Mouse (Mus musculus): ENCODE data around the gene Cdh7. TPM values are rescaled to one million over a fixed set of nuclear protein-coding genes. Genes with fewer than 3 reads are reported as not detected.
A peak's percentile ranks its signal among the peaks of the same experiment; 100 is the strongest.
"Not testable (repeated sequence)": the region's sequence is repeated elsewhere in the genome, so short reads cannot be mapped to it uniquely, and the experiment has no call there.

Gene Cdh7
- polyA plus RNA-seq, 1 experiment from 2014 or later: 11.8 TPM

- Histone ChIP-seq H3K9ac (replicated peaks) (no peak overlapping the region), H3K27ac (replicated peaks) (no peak overlapping the region), H3K27me3 (no peaks in the 10 kb centered on the region), H3K4me1 (no peaks in the 10 kb centered on the region), H3K9me3 (no peaks in the 10 kb centered on the region), H3K36me3 (no peaks in the 10 kb centered on the region), H3K4me2 (replicated peaks) (no peak overlapping the region), H3K4me3 (no peak overlapping the region)
- no peak for ATAC-seq (replicated peaks)
These were observed 22.2 kb downstream of the Cdh7 start for GRCm38 (mm10) chr1:110004451-110004850.

GRCm38 (mm10) chr1:110005038-110005437 is 22.8 kb downstream of the Cdh7 start:
- Histone ChIP-seq H3K36me3 (no peaks in the 10 kb centered on the region), H3K4me3 (no peak overlapping the region), H3K4me1 (no peaks in the 10 kb centered on the region), H3K27ac (replicated peaks) (no peak overlapping the region), H3K9ac (replicated peaks) (no peak overlapping the region), H3K9me3 (no peaks in the 10 kb centered on the region), H3K4me2 (replicated peaks) (no peak overlapping the region), H3K27me3 (no peaks in the 10 kb centered on the region)
- 84% methylated on average over 3 of the region's 3 CpGs for WGBS
- no peak for ATAC-seq (replicated peaks)

- Histone ChIP-seq H3K36me3 (no peaks in the 10 kb centered on the region), H3K4me1 (no peaks in the 10 kb centered on the region), H3K9me3 (no peaks in the 10 kb centered on the region), H3K4me2 (replicated peaks) (no peak overlapping the region), H3K4me3 (no peak overlapping the region), H3K27me3 (no peaks in the 10 kb centered on the region), H3K9ac (replicated peaks) (no peak overlapping the region), H3K27ac (replicated peaks) (no peak overlapping the region)
- 75% methylated on average over 1 of the region's 1 CpGs for WGBS
- no peak for ATAC-seq (replicated peaks)
These were observed 29.9 kb downstream of the Cdh7 start for GRCm38 (mm10) chr1:110012153-110012552.

GRCm38 (mm10) chr1:110056317-110056716 is 74.1 kb downstream of the Cdh7 start:
- Histone ChIP-seq H3K27ac (replicated peaks) (no peak overlapping the region), H3K4me2 (replicated peaks) (no peak overlapping the region), H3K9ac (replicated peaks) (no peak overlapping the region), H3K27me3 (no peaks in the 10 kb centered on the region), H3K36me3 (no peaks in the 10 kb centered on the region), H3K4me3 (no peak overlapping the region), H3K4me1 (no peaks in the 10 kb centered on the region), H3K9me3 (no peaks in the 10 kb centered on the region)
- no peak for ATAC-seq (replicated peaks)

GRCm38 (mm10) chr1:110067405-110067804 is 85.2 kb downstream of the Cdh7 start:
- no peaks in the 10 kb centered on the region for H3K4me1 ChIP-seq
- no peak overlapping the region for H3K27ac ChIP-seq (replicated peaks)
- no peak overlapping the region for H3K9ac ChIP-seq (replicated peaks)
- H3K4me2 ChIP-seq (replicated peaks): no peak overlapping the region
- H3K4me3 ChIP-seq: no peak overlapping the region
- H3K27me3 ChIP-seq: no peaks in the 10 kb centered on the region
- WGBS: 58% methylated on average over 1 of the region's 1 CpGs
- ATAC-seq (replicated peaks): peak; percentile 74
- no peaks in the 10 kb centered on the region for H3K36me3 ChIP-seq
- no peaks in the 10 kb centered on the region for H3K9me3 ChIP-seq

- no peak overlapping the region for H3K9ac ChIP-seq (replicated peaks)
- no peak for ATAC-seq (replicated peaks)
- H3K27ac ChIP-seq (replicated peaks): no peak overlapping the region
- H3K9me3 ChIP-seq: no peaks in the 10 kb centered on the region
- no peak overlapping the region for H3K4me2 ChIP-seq (replicated peaks)
- H3K36me3 ChIP-seq: no peaks in the 10 kb centered on the region
- no peaks in the 10 kb centered on the region for H3K4me1 ChIP-seq
- no peaks in the 10 kb centered on the region for H3K27me3 ChIP-seq
- H3K4me3 ChIP-seq: no peak overlapping the region
These were observed 96.2 kb downstream of the Cdh7 start for GRCm38 (mm10) chr1:110078471-110078870.

GRCm38 (mm10) chr1:110118071-110118470 is 135.8 kb downstream of the Cdh7 start:
- no peaks in the 10 kb centered on the region for H3K9me3 ChIP-seq
- no peak overlapping the region for H3K4me3 ChIP-seq
- no peaks in the 10 kb centered on the region for H3K27me3 ChIP-seq
- H3K4me1 ChIP-seq: no peaks in the 10 kb centered on the region
- no peaks in the 10 kb centered on the region for H3K36me3 ChIP-seq
- H3K4me2 ChIP-seq (replicated peaks): no peak overlapping the region
- H3K9ac ChIP-seq (replicated peaks): no peak overlapping the region
- 65% methylated on average over 1 of the region's 1 CpGs for WGBS
- no peak overlapping the region for H3K27ac ChIP-seq (replicated peaks)
- no peak for ATAC-seq (replicated peaks)

- no peaks in the 10 kb centered on the region for H3K27me3 ChIP-seq
- no peak overlapping the region for H3K4me3 ChIP-seq
- H3K4me2 ChIP-seq (replicated peaks): no peak overlapping the region
- no peaks in the 10 kb centered on the region for H3K4me1 ChIP-seq
- no peaks in the 10 kb centered on the region for H3K36me3 ChIP-seq
- no peaks in the 10 kb centered on the region for H3K9me3 ChIP-seq
- H3K27ac ChIP-seq (replicated peaks): no peak overlapping the region
- 33% methylated on average over 1 of the region's 1 CpGs for WGBS
- no peak for ATAC-seq (replicated peaks)
- no peak overlapping the region for H3K9ac ChIP-seq (replicated peaks)
These were observed 136.6 kb downstream of the Cdh7 start for GRCm38 (mm10) chr1:110118862-110119261.

GRCm38 (mm10) chr1:110171459-110171858 is 189.2 kb downstream of the Cdh7 start:
- H3K36me3 ChIP-seq; H3K4me2 ChIP-seq (replicated peaks); H3K4me3 ChIP-seq; H3K9me3 ChIP-seq; ATAC-seq (replicated peaks); H3K4me1 ChIP-seq; H3K27ac ChIP-seq (replicated peaks); H3K9ac ChIP-seq (replicated peaks); H3K27me3 ChIP-seq: not testable (repeated sequence)
- WGBS: 88% methylated on average over 4 of the region's 12 CpGs
